Mouse (Mus musculus) forebrain, embryonic 14.5 days (tissue): ENCODE results near the gene Olfr13. TPM values are rescaled to one million over a fixed set of nuclear protein-coding genes. Genes with fewer than 3 reads are reported as not detected.
"Not testable (repeated sequence)": the region's sequence is repeated elsewhere in the genome, so short reads cannot be mapped to it uniquely, and the experiment has no call there.

Experiments
- ATAC-seq: fragments of 200-750 bp; cut with Nextera tagmentation; 2 replicates; pipeline ENCODE4 v1.8.0; 2017; ENCODE audit warnings: mild to moderate bottlenecking, moderate library complexity
- DNase-seq: peaks from one replicate; pipeline ENCODE4 v3.0.0-alpha.2; 2015; ENCODE audit warnings: low spot score
- H3K27ac ChIP-seq: fragments of 300-500 bp; sonication (generic); 2 replicates; pipeline ENCODE4 v1.5.1; 2014; ENCODE audit warnings: low read depth, mild to moderate bottlenecking, control low read depth, low read length, moderate library complexity
- H3K27me3 ChIP-seq: fragments of 300-500 bp; sonication (generic); replicated peaks from 2 replicates; pipeline ENCODE4 v1.6.1; 2014; ENCODE audit warnings: low read length, control low read depth, mixed read lengths; ENCODE audit not compliant: control insufficient read depth, insufficient read depth
- H3K36me3 ChIP-seq: fragments of 300-500 bp; sonication (generic); 2 replicates; pipeline ENCODE4 v1.6.1; 2014; ENCODE audit warnings: low read length, control low read depth; ENCODE audit not compliant: control insufficient read depth, insufficient read depth
- H3K4me1 ChIP-seq: fragments of 300-500 bp; sonication (generic); 2 replicates; pipeline ENCODE4 v1.6.1; 2014; ENCODE audit warnings: antibody characterized with exemption, low read length, control low read depth; ENCODE audit not compliant: control insufficient read depth, insufficient read depth
- H3K4me2 ChIP-seq: fragments of 300-500 bp; sonication (generic); 2 replicates; pipeline ENCODE4 v1.6.1; 2014; ENCODE audit warnings: mild to moderate bottlenecking, control low read depth, low read length
- H3K4me3 ChIP-seq: fragments of 300-500 bp; sonication (generic); 2 replicates; pipeline ENCODE4 v1.5.1; 2014; ENCODE audit warnings: low read depth, low read length, control low read depth
- H3K9ac ChIP-seq: fragments of 300-500 bp; sonication (generic); 2 replicates; pipeline ENCODE4 v1.6.1; 2014; ENCODE audit warnings: mild to moderate bottlenecking, low read length, control low read depth, moderate library complexity
- H3K9me3 ChIP-seq: fragments of 300-500 bp; sonication (generic); replicated peaks from 2 replicates; pipeline ENCODE4 v1.6.1; 2016; ENCODE audit warnings: low read length, control low read depth, mixed read lengths; ENCODE audit not compliant: control insufficient read depth
- WGBS: fragments of 180-500 bp; shearing (Covaris S2); extraction: QIAGEN DNeasy Blood & Tissue Kit; methylation state at CpG from one replicate; pipeline ENCODE4 v1.1.7; 2014; 5-methylcytosine and 5-hydroxymethylcytosine counted together
- polyA plus RNA-seq: library from polyadenylated mRNA; unstranded; fragments of >200 nt; fragmentation: Nextera tagmentation; extraction: Ambion mirVana; gene quantifications from 2 replicates; pipeline ENCODE4 v1.2.1, GENCODE M21; 2014

Olfr13 gene
- polyA plus RNA-seq: not detected in 2 replicates

- H3K27me3 ChIP-seq: no peaks in the 10 kb centered on the region
- no peak within 1 kb of the TSS for H3K4me2 ChIP-seq
- no peaks in the 10 kb centered on the region for H3K4me1 ChIP-seq
- WGBS: 80% methylated on average over 4 of the region's 4 CpGs
- H3K9ac ChIP-seq: no peak within 1 kb of the TSS
- ATAC-seq (no peak), DNase-seq (no peak)
- no peak within 1 kb of the TSS for H3K4me3 ChIP-seq
- no peak within 1 kb of the TSS for H3K27ac ChIP-seq
- no peaks in the 10 kb centered on the region for H3K36me3 ChIP-seq
- H3K9me3 ChIP-seq: no peaks in the 10 kb centered on the region
Observed at GRCm38 (mm10) chr6:43171840-43172239, at the start of gene Olfr13. Gene Olfr13 (plus strand): TSS chr6:43172140.

GRCm38 (mm10) chr6:43146267-43146666 is 25.7 kb upstream of the Olfr13 start, which contains the start of gene Olfr237-ps1:
Gene Olfr237-ps1 (plus strand): TSS chr6:43146567.
- H3K27me3 ChIP-seq, H3K4me2 ChIP-seq, H3K4me3 ChIP-seq, DNase-seq, H3K9me3 ChIP-seq, H3K27ac ChIP-seq, ATAC-seq, H3K4me1 ChIP-seq, H3K36me3 ChIP-seq, H3K9ac ChIP-seq: not testable (repeated sequence)
- WGBS: 89% methylated on average over 2 of the region's 2 CpGs

DNA sequence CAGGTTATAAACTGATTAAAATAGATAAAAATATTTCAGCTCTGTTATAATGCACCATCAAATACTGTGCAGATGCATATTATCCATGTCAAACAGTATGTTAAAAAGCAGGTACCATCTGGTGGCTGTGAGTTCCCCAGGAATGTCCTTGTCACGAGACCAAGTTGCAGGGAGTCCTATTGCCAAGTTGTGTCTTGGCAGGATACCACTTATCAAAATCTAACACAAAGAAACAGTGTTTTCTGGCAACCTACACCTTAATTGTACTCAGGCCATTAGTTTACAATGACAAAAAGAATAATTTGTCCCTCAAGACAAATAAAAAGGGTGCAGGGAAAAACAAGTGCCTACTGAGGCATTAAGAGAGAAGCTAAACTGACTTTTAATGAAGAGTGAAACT is 12.4 kb upstream of the Olfr13 start:
- Histone ChIP-seq H3K4me3 (no peak overlapping the region), H3K9me3 (no peaks in the 10 kb centered on the region), H3K27me3 (no peaks in the 10 kb centered on the region), H3K27ac (no peak overlapping the region), H3K4me2 (no peak overlapping the region), H3K9ac (no peak overlapping the region), H3K36me3 (no peaks in the 10 kb centered on the region), H3K4me1 (no peaks in the 10 kb centered on the region)
- DNase-seq: peak; percentile 26
- no peak for ATAC-seq
- 30% methylated on average over 1 of the region's 1 CpGs for WGBS

DNA sequence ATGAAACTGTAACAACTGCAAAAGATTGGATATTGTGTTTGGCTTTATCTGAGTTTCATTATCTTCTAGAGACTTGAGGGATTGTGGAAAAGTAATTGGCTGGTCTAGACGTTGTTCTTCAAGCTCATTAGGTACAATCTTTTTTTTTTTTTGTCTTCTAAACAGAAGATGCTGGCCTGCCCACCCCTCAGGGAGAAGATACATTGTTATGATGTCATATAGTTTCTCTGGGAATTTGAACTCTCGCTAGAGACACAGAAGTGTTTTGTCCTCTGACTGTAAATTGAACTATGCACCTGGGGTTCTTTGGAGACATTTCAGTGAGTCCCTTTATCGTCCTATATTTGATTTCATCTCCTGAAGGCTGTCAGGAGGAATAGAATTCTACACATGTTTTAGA is 9.0 kb upstream of the Olfr13 start, which contains the start of gene Olfr437:
Olfr437 (plus strand) TSS at position 301 of the 400 bp plus-strand sequence.
- DNase-seq (no peak), ATAC-seq (no peak)
- no peak within 1 kb of the TSS for H3K9ac ChIP-seq
- no peaks in the 10 kb centered on the region for H3K4me1 ChIP-seq
- no peaks in the 10 kb centered on the region for H3K9me3 ChIP-seq
- H3K4me2 ChIP-seq: no peak within 1 kb of the TSS
- WGBS: 70% methylated on average over 3 of the region's 3 CpGs
- no peaks in the 10 kb centered on the region for H3K36me3 ChIP-seq
- H3K27me3 ChIP-seq: no peaks in the 10 kb centered on the region
- H3K4me3 ChIP-seq: no peak within 1 kb of the TSS
- H3K27ac ChIP-seq: no peak within 1 kb of the TSS

- ATAC-seq (no peak), DNase-seq (no peak)
- no peaks in the 10 kb centered on the region for H3K9me3 ChIP-seq
Observed at GRCm38 (mm10) chr6:43167246-43167645, 4.7 kb upstream of the Olfr13 start.

DNA sequence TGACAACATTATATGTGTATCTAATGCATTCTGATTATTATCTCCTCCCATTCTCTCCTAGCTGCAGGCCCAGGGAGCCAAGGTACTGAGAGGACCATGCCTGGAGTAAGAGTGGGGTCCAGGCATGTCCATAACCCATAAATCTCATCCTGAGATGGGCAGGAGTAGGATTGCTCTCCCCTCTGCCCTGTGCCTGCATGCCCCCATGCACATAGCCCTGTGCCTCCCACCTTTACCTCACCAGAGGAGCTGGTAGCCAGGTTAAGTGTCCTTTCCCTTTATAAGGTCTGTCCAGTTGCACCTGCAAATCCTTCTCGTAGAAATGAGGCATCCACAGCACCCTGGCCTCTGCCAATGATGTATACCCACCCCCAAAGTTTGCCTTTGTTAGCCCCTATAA is 6.2 kb downstream of the Olfr13 start:
- H3K4me3 ChIP-seq: no peak overlapping the region
- no peak overlapping the region for H3K4me2 ChIP-seq
- DNase-seq: no peak
- WGBS: 71% methylated on average over 1 of the region's 1 CpGs
- no peaks in the 10 kb centered on the region for H3K36me3 ChIP-seq
- no peaks in the 10 kb centered on the region for H3K27me3 ChIP-seq
- H3K27ac ChIP-seq: no peak overlapping the region
- ATAC-seq: no peak; the same call in 1 of the 2 replicates
- 0 out of 2 replicates have a peak, but pooled peaks cover 2% of the 10 kb centered on the region for H3K4me1 ChIP-seq
- no peaks in the 10 kb centered on the region for H3K9me3 ChIP-seq
- H3K9ac ChIP-seq: no peak overlapping the region

More at GRCm38 (mm10) chr6:43167246-43167645, 4.7 kb upstream of the Olfr13 start:
- no peaks in the 10 kb centered on the region for H3K4me1 ChIP-seq
- no peak overlapping the region for H3K27ac ChIP-seq
- no peak overlapping the region for H3K4me3 ChIP-seq
- H3K36me3 ChIP-seq: no peaks in the 10 kb centered on the region
- no peak overlapping the region for H3K4me2 ChIP-seq
- H3K27me3 ChIP-seq: no peaks in the 10 kb centered on the region
- WGBS: 91% methylated on average over 4 of the region's 4 CpGs
- H3K9ac ChIP-seq: no peak overlapping the region

DNA sequence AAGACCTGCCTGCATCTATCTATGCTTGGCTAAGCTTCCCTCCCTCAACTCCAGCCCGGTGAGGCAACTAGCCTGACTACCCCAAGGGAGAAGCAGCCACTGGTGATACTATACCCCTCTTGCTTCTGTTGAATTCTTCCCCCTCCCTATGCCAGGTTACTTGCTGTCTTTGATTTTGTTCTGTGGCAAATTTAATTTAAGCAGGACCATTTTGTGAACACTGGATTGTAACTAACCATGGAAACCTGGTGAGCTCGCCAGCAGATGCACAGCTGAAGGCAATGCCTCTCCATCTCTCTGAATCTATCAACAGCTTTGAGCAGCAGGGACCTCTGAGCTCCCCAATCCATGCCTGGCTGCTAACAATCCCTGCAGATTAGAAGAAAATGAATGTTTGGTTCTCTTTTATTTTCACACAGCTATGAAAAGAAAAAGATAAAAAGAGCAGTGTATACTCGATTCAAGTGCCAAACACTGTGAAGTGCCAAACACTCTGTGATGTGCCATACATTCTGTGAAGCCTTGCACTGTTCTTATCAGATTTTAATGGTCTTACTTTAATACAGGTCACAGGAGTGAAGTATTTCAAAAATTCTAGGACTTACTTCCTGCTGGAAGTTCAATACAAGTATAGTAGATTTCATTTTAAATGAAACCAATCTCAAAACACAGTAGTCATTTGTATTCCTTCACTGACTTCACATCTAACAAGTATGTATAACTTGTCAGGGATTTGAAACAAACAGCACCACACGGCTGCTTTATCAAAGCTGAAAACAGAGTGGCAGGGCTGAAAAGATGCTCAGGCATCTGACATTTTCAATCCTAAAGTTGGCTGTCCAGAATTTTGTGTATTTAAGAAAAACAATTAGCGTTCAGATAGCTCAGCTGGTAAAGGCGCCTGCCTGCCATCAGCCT is 6.9 kb downstream of the Olfr13 start:
- Histone ChIP-seq H3K9ac (no peak overlapping the region), H3K4me1 (0 out of 2 replicates have a peak, but pooled peaks cover 2% of the 10 kb centered on the region), H3K27me3 (no peaks in the 10 kb centered on the region), H3K27ac (no peak overlapping the region), H3K9me3 (no peaks in the 10 kb centered on the region), H3K4me3 (no peak overlapping the region), H3K4me2 (no peak overlapping the region), H3K36me3 (no peaks in the 10 kb centered on the region)
- 47% methylated on average over 6 of the region's 6 CpGs for WGBS
- ATAC-seq (peak; percentile 66; the same call in 1 of the 2 replicates), DNase-seq (peak; percentile 47)

DNA sequence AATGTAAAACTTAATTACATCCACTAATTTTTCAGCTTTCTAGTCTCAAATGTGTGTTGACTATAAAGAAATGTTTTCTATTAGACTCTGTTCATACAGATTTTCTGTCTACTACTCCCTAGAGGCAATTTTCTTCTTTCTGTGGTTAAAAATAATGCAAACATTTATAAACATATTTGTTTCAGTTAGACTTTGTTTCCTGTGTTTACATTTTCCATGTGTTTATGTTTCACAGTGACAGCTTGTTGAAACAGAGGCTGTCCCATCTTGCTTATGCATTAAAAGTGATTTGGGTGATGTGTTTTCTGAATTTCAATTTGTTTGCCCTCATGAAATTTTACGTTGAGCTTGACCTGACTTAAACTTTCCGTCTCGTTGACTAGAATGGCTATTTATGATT is 19.0 kb downstream of the Olfr13 start:
- no peak overlapping the region for H3K4me2 ChIP-seq
- 83% methylated on average over 3 of the region's 3 CpGs for WGBS
- H3K27ac ChIP-seq: no peak overlapping the region
- no peaks in the 10 kb centered on the region for H3K4me1 ChIP-seq
- H3K9ac ChIP-seq: no peak overlapping the region
- H3K27me3 ChIP-seq: no peaks in the 10 kb centered on the region
- DNase-seq (no peak), ATAC-seq (no peak)
- H3K36me3 ChIP-seq: no peaks in the 10 kb centered on the region
- H3K4me3 ChIP-seq: no peak overlapping the region
- H3K9me3 ChIP-seq: no peaks in the 10 kb centered on the region

DNA sequence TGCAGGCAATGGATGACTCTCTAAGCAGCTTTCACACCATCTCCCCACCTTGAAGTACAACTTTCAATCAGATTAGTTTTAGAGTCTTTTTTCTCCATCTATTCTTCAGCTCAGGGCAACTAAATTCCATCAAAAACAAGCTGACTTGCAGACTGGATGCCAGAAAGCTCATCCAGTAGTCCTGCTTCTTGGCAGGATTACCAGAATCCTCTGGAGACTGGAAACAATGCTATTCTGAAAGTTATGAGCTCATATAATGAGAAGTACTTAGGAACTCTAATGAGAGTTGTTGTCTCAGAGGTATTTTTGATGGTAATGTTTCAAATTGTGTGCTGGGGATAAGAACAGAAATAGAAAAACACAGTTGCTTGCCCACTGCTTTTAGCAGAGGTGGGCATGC is 24.8 kb downstream of the Olfr13 start, which contains the start of gene Olfr435:
Olfr435 (plus strand) TSS at position 366 of the 400 bp plus-strand sequence.
- Histone ChIP-seq H3K4me3 (no peak within 1 kb of the TSS), H3K27ac (no peak within 1 kb of the TSS), H3K27me3 (no peaks in the 10 kb centered on the region), H3K9me3 (no peaks in the 10 kb centered on the region), H3K4me2 (no peak within 1 kb of the TSS), H3K9ac (no peak within 1 kb of the TSS), H3K4me1 (no peaks in the 10 kb centered on the region), H3K36me3 (no peaks in the 10 kb centered on the region)
- DNase-seq (no peak), ATAC-seq (no peak)
